ENCODE assay signal across 13 mouse cellular contexts in the genomic region with DNA sequence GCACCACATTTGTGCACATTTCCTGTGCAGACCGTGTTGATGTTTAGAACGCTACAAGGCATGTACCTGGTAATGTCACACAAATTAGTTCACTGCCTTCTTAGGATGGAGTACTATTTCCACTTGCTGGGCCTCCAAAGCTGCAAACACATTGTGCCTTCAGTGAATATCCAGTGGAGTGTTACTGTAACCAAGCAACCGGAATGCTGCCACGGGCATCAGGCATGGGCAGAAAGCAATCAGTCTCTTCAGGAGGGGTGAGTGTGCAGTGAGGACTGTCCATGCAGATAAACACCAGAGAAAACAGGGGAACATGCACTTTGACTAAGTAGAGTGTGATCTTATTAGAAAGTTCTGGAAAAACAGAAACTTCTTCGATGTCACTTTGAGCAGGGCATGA.
DNase-seq lines count a peak whose midpoint lies in the region; ATAC-seq lines count a peak whose summit lies in the region.
"Had no signal": no experiment of that assay in that cellular context is flagged by ENCODE, and none has a peak within 500 bp of the region (broad histone marks: within the 10 kb centered on the region; RNA-seq: fewer than 3 reads in every experiment).

No protein-coding gene starts in this region.

- H3K36me3 ChIP-seq in hindbrain, embryonic 14.5 days (replicated peaks; ENCODE audit: control insufficient read depth, insufficient read depth), result no peaks in the 10 kb centered on the region
- H3K36me3 ChIP-seq: embryonic facial prominence, embryonic 13.5 days; limb, embryonic 15.5 days had no signal

- H3K4me1 ChIP-seq in hindbrain, embryonic 14.5 days (replicated peaks; ENCODE audit: control insufficient read depth, insufficient read depth, low read length), result 0 out of 2 replicates have a peak, but pooled peaks cover 11% of the 10 kb centered on the region
- H3K4me1 ChIP-seq: embryonic facial prominence, embryonic 13.5 days; limb, embryonic 15.5 days had no signal

- H3K4me3 ChIP-seq in hindbrain, embryonic 14.5 days (replicated peaks; ENCODE audit: low read length), result no peak overlapping the region
- H3K4me3 ChIP-seq: embryonic facial prominence, embryonic 13.5 days; limb, embryonic 15.5 days had no signal

- H3K27me3 ChIP-seq in hindbrain, embryonic 14.5 days (ENCODE audit: control insufficient read depth, insufficient read depth, low read length), result no peaks in the 10 kb centered on the region
- H3K27me3 ChIP-seq: embryonic facial prominence, embryonic 13.5 days; limb, embryonic 15.5 days had no signal

- ATAC-seq in hindbrain, embryonic 14.5 days (ENCODE audit: low FRiP score), result peak; percentile 91
- ATAC-seq: inflammation-experienced regulatory T-cells, adult 6 months had no signal

- peak; percentile 41 for DNase-seq in left cerebral cortex, postnatal 4 days
- no peak for DNase-seq in left cerebral cortex, adult 11 months (ENCODE audit: low spot score)
- peak; percentile 56 for DNase-seq in hindbrain, embryonic 14.5 days (ENCODE audit: low spot score)
- peak; percentile 66 for DNase-seq in mesoderm, embryonic 11.5 days (ENCODE audit: low read depth, low spot score)
- peak; percentile 77 for DNase-seq in retina, embryonic 14.5 days (ENCODE audit: low spot score)
- DNase-seq in thymus, postnatal 0 days (ENCODE audit: low spot score), result no peak
- no peak for DNase-seq in gastrocnemius, adult 8-10 months (ENCODE audit: low spot score in 2 of 2)
- DNase-seq in gastrocnemius, postnatal 14 days, result no peak
- DNase-seq: lung, postnatal 36 days; right cerebral cortex, adult 18-20 months had no signal

- no peaks in the 10 kb centered on the region for H3K9me3 ChIP-seq in hindbrain, embryonic 14.5 days (ENCODE audit: control insufficient read depth, low read length)
- H3K9me3 ChIP-seq: embryonic facial prominence, embryonic 13.5 days; limb, embryonic 15.5 days had no signal

- H3K4me2 ChIP-seq in hindbrain, embryonic 14.5 days (replicated peaks), result peak overlapping the region; percentile 22; the same call in 1 of the 2 replicates
- H3K4me2 ChIP-seq: embryonic facial prominence, embryonic 13.5 days; limb, embryonic 15.5 days had no signal

- no peak overlapping the region for H3K27ac ChIP-seq in hindbrain, embryonic 14.5 days
- H3K27ac ChIP-seq: embryonic facial prominence, embryonic 13.5 days; limb, embryonic 15.5 days had no signal

- WGBS in hindbrain, embryonic 14.5 days, result 20% methylated on average over 5 of the region's 5 CpGs

- intact Hi-C loops in left cerebral cortex, postnatal 4 days (cut with DNase I), result no loop called here
- intact Hi-C loops in gastrocnemius, postnatal 14 days (cut with DNase I; ENCODE audit: low total_unique reads), result no loop called here

- H3K9ac ChIP-seq in hindbrain, embryonic 14.5 days, result no peak overlapping the region
- H3K9ac ChIP-seq: embryonic facial prominence, embryonic 13.5 days; limb, embryonic 15.5 days had no signal

Comparison
In these comparisons a context has a peak if more than half of its experiments do, and no peak if none do; other contexts are left out.
1. DNase-seq: peak in left cerebral cortex, postnatal 4 days (single experiment), hindbrain, embryonic 14.5 days (single experiment), mesoderm, embryonic 11.5 days (single experiment) and retina, embryonic 14.5 days (single experiment); none in left cerebral cortex, adult 11 months (single experiment), thymus, postnatal 0 days (single experiment), gastrocnemius, adult 8-10 months (0 of 2) and gastrocnemius, postnatal 14 days (single experiment).